Mouse (Mus musculus): ENCODE measurements around the gene Eif2b5. TPM values are rescaled to one million over a fixed set of nuclear protein-coding genes. Genes with fewer than 3 reads are reported as not detected.
A peak's percentile ranks its signal among the peaks of the same experiment; 100 is the strongest.

Gene Eif2b5
- polyA plus RNA-seq, 1 experiment from 2014 or later, result 69.6 TPM

GRCm38 (mm10) chr16:20528779-20529178, 30.2 kb downstream of the Eif2b5 start:
- ATAC-seq (ENCODE audit: insufficient number of reproducible peaks, insufficient read depth, low FRiP score, low read depth), result no peak
- Histone ChIP-seq H3K9ac (ENCODE audit: low read length) (no peak overlapping the region), H3K27ac (replicated peaks in 1 of 2; ENCODE audit: control insufficient read depth in 1 of 2, insufficient read depth in 1 of 2, low read depth in 2 of 2, low read length in 2 of 2) (no peak overlapping the region), H3K4me3 (ENCODE audit: control insufficient read depth in 1 of 2, insufficient read depth in 1 of 2, low read depth in 1 of 2, low read length in 2 of 2) (no peak overlapping the region), H3K27me3 (ENCODE audit: control insufficient read depth, insufficient read depth, low read length) (no peaks in the 10 kb centered on the region), H3K4me1 (ENCODE audit: control insufficient read depth in 2 of 2, insufficient read depth in 2 of 2, low read length in 2 of 2) (no peaks in the 10 kb centered on the region), H3K4me2 (ENCODE audit: low read length) (no peak overlapping the region), H3K9me3 (ENCODE audit: control insufficient read depth, low read length) (no peaks in the 10 kb centered on the region), H3K36me3 (ENCODE audit: control insufficient read depth, insufficient read depth, low read length) (peaks cover 99% of the 10 kb centered on the region)
- 86% methylated on average over 5 of the region's 5 CpGs for WGBS

- no peak for ATAC-seq (ENCODE audit: insufficient number of reproducible peaks, insufficient read depth, low FRiP score, low read depth)
- no peak overlapping the region for H3K9ac ChIP-seq (ENCODE audit: low read length)
- peaks cover 93% of the 10 kb centered on the region for H3K36me3 ChIP-seq (ENCODE audit: control insufficient read depth, insufficient read depth, low read length)
- H3K4me2 ChIP-seq (ENCODE audit: low read length), result no peak overlapping the region
- no peak overlapping the region for H3K4me3 ChIP-seq (ENCODE audit: control insufficient read depth in 1 of 2, insufficient read depth in 1 of 2, low read depth in 1 of 2, low read length in 2 of 2)
- 75% methylated on average over 1 of the region's 1 CpGs for WGBS
- H3K27ac ChIP-seq (replicated peaks in 1 of 2; ENCODE audit: control insufficient read depth in 1 of 2, insufficient read depth in 1 of 2, low read depth in 2 of 2, low read length in 2 of 2), result no peak overlapping the region
- H3K27me3 ChIP-seq (ENCODE audit: control insufficient read depth, insufficient read depth, low read length), result no peaks in the 10 kb centered on the region
- no peaks in the 10 kb centered on the region for H3K9me3 ChIP-seq (ENCODE audit: control insufficient read depth, low read length)
- no peaks in the 10 kb centered on the region for H3K4me1 ChIP-seq (ENCODE audit: control insufficient read depth in 2 of 2, insufficient read depth in 2 of 2, low read length in 2 of 2)
These were observed 30.8 kb downstream of the Eif2b5 start for GRCm38 (mm10) chr16:20529375-20529774.

GRCm38 (mm10) chr16:20530941-20531340, 32.3 kb downstream of the Eif2b5 start:
- no peak overlapping the region for H3K27ac ChIP-seq (replicated peaks in 1 of 2; ENCODE audit: control insufficient read depth in 1 of 2, insufficient read depth in 1 of 2, low read depth in 2 of 2, low read length in 2 of 2)
- H3K36me3 ChIP-seq (ENCODE audit: control insufficient read depth, insufficient read depth, low read length), result peaks cover 79% of the 10 kb centered on the region
- ATAC-seq (ENCODE audit: insufficient number of reproducible peaks, insufficient read depth, low FRiP score, low read depth), result no peak
- no peaks in the 10 kb centered on the region for H3K9me3 ChIP-seq (ENCODE audit: control insufficient read depth, low read length)
- H3K27me3 ChIP-seq (ENCODE audit: control insufficient read depth, insufficient read depth, low read length), result no peaks in the 10 kb centered on the region
- WGBS, result 94% methylated on average over 20 of the region's 20 CpGs
- no peak overlapping the region for H3K9ac ChIP-seq (ENCODE audit: low read length)
- no peak overlapping the region for H3K4me2 ChIP-seq (ENCODE audit: low read length)
- no peak overlapping the region for H3K4me3 ChIP-seq (ENCODE audit: control insufficient read depth in 1 of 2, insufficient read depth in 1 of 2, low read depth in 1 of 2, low read length in 2 of 2)
- H3K4me1 ChIP-seq (ENCODE audit: control insufficient read depth in 2 of 2, insufficient read depth in 2 of 2, low read length in 2 of 2), result no peaks in the 10 kb centered on the region; a peak in 1 of 4 replicates

- WGBS, result 48% methylated on average over 10 of the region's 10 CpGs
- Histone ChIP-seq H3K4me1 (ENCODE audit: control insufficient read depth in 2 of 2, insufficient read depth in 2 of 2, low read length in 2 of 2) (peaks cover 10 to 26% of the 10 kb centered on the region in 2 experiments), H3K27me3 (ENCODE audit: control insufficient read depth, insufficient read depth, low read length) (no peaks in the 10 kb centered on the region), H3K9me3 (ENCODE audit: control insufficient read depth, low read length) (no peaks in the 10 kb centered on the region), H3K36me3 (ENCODE audit: control insufficient read depth, insufficient read depth, low read length) (peaks cover 60% of the 10 kb centered on the region), H3K4me2 (ENCODE audit: low read length) (0 out of 2 replicates have a peak overlapping the region, but pooled peaks have one; percentile 37), H3K27ac (replicated peaks in 1 of 2; ENCODE audit: control insufficient read depth in 1 of 2, insufficient read depth in 1 of 2, low read depth in 2 of 2, low read length in 2 of 2) (no peak overlapping the region), H3K9ac (ENCODE audit: low read length) (no peak overlapping the region), H3K4me3 (ENCODE audit: control insufficient read depth in 1 of 2, insufficient read depth in 1 of 2, low read depth in 1 of 2, low read length in 2 of 2) (peak overlapping the region in 1 of 2 experiments; percentile 84; a peak in 1 of 4 replicates)
- ATAC-seq (ENCODE audit: insufficient number of reproducible peaks, insufficient read depth, low FRiP score, low read depth), result no peak
These were observed 36.1 kb downstream of the Eif2b5 start for GRCm38 (mm10) chr16:20534617-20535295.

- Histone ChIP-seq H3K27ac (replicated peaks in 1 of 2; ENCODE audit: control insufficient read depth in 1 of 2, insufficient read depth in 1 of 2, low read depth in 2 of 2, low read length in 2 of 2) (peak within 1 kb of the TSS; percentile 83 to 88), H3K27me3 (ENCODE audit: control insufficient read depth, insufficient read depth, low read length) (no peaks in the 10 kb centered on the region), H3K9me3 (ENCODE audit: control insufficient read depth, low read length) (no peaks in the 10 kb centered on the region), H3K36me3 (ENCODE audit: control insufficient read depth, insufficient read depth, low read length) (peaks cover 60% of the 10 kb centered on the region), H3K4me3 (ENCODE audit: control insufficient read depth in 1 of 2, insufficient read depth in 1 of 2, low read depth in 1 of 2, low read length in 2 of 2) (peak within 1 kb of the TSS; percentile 84 to 85), H3K4me2 (ENCODE audit: low read length) (peak within 1 kb of the TSS; percentile 69), H3K4me1 (ENCODE audit: control insufficient read depth in 2 of 2, insufficient read depth in 2 of 2, low read length in 2 of 2) (peaks cover 10 to 26% of the 10 kb centered on the region in 2 experiments), H3K9ac (ENCODE audit: low read length) (peak within 1 kb of the TSS; percentile 97)
- WGBS, result under 1% methylated on average over 51 of the region's 52 CpGs
- peak; percentile 97 for ATAC-seq (ENCODE audit: insufficient number of reproducible peaks, insufficient read depth, low FRiP score, low read depth)
These were observed 36.9 kb downstream of the Eif2b5 start, which contains the start of gene Ap2m1 for GRCm38 (mm10) chr16:20535296-20536080. Ap2m1 (plus strand) TSS chr16:20535478.

- Histone ChIP-seq H3K27me3 (ENCODE audit: control insufficient read depth, insufficient read depth, low read length) (no peaks in the 10 kb centered on the region), H3K4me2 (ENCODE audit: low read length) (peak overlapping the region; percentile 69), H3K4me1 (ENCODE audit: control insufficient read depth in 2 of 2, insufficient read depth in 2 of 2, low read length in 2 of 2) (peaks cover 10 to 26% of the 10 kb centered on the region in 2 experiments), H3K36me3 (ENCODE audit: control insufficient read depth, insufficient read depth, low read length) (peaks cover 60% of the 10 kb centered on the region), H3K4me3 (ENCODE audit: control insufficient read depth in 1 of 2, insufficient read depth in 1 of 2, low read depth in 1 of 2, low read length in 2 of 2) (peak overlapping the region; percentile 84 to 85), H3K9ac (ENCODE audit: low read length) (peak overlapping the region; percentile 97), H3K27ac (replicated peaks in 1 of 2; ENCODE audit: control insufficient read depth in 1 of 2, insufficient read depth in 1 of 2, low read depth in 2 of 2, low read length in 2 of 2) (peak overlapping the region; percentile 83 to 88; a peak in 1 of 4 replicates), H3K9me3 (ENCODE audit: control insufficient read depth, low read length) (no peaks in the 10 kb centered on the region)
- ATAC-seq (ENCODE audit: insufficient number of reproducible peaks, insufficient read depth, low FRiP score, low read depth), result no peak
- 26% methylated on average over 9 of the region's 9 CpGs for WGBS
These were observed 37.6 kb downstream of the Eif2b5 start for GRCm38 (mm10) chr16:20536081-20536665.

- H3K27ac ChIP-seq (replicated peaks in 1 of 2; ENCODE audit: control insufficient read depth in 1 of 2, insufficient read depth in 1 of 2, low read depth in 2 of 2, low read length in 2 of 2), result peak overlapping the region in 1 of 2 experiments; percentile 34; a peak in 2 of 4 replicates
- H3K4me2 ChIP-seq (ENCODE audit: low read length), result peak overlapping the region; percentile 69
- H3K36me3 ChIP-seq (ENCODE audit: control insufficient read depth, insufficient read depth, low read length), result peaks cover 60% of the 10 kb centered on the region
- no peak for ATAC-seq (ENCODE audit: insufficient number of reproducible peaks, insufficient read depth, low FRiP score, low read depth)
- no peaks in the 10 kb centered on the region for H3K27me3 ChIP-seq (ENCODE audit: control insufficient read depth, insufficient read depth, low read length)
- 21% methylated on average over 5 of the region's 5 CpGs for WGBS
- peak overlapping the region; percentile 97 for H3K9ac ChIP-seq (ENCODE audit: low read length)
- H3K4me3 ChIP-seq (ENCODE audit: control insufficient read depth in 1 of 2, insufficient read depth in 1 of 2, low read depth in 1 of 2, low read length in 2 of 2), result peak overlapping the region; percentile 22 to 84
- no peaks in the 10 kb centered on the region for H3K9me3 ChIP-seq (ENCODE audit: control insufficient read depth, low read length)
- peaks cover 10 to 26% of the 10 kb centered on the region in 2 experiments for H3K4me1 ChIP-seq (ENCODE audit: control insufficient read depth in 2 of 2, insufficient read depth in 2 of 2, low read length in 2 of 2)
These were observed 38.5 kb downstream of the Eif2b5 start for GRCm38 (mm10) chr16:20537071-20537471.

All from heart, embryonic 14.5 days (tissue).